8 mouse cellular contexts compared by ENCODE assay signal in genomic region chr2:145831949-145832835, GRCm38 (mm10).
DNase-seq lines count a peak whose midpoint lies in the region; ATAC-seq lines count a peak whose summit lies in the region.

No protein-coding gene starts in this region.

- peak; percentile 74 for DNase-seq in T-cell, adult 2 months (ENCODE audit: low spot score)
- DNase-seq in embryo, embryonic 10.5 days (ENCODE audit: low spot score) = peak; percentile 77
- peak; percentile 19 for DNase-seq in gastrocnemius, postnatal 10 days
- peak; percentile 32 to 34 for DNase-seq in layer of hippocampus, postnatal 25 days (ENCODE audit: extremely low spot score in 1 of 2, low spot score in 1 of 2)
- DNase-seq in lung, postnatal 14 days = peak; percentile 57
- DNase-seq in ovary, postnatal 36 days (ENCODE audit: low spot score) = peak; percentile 44
- no peak for DNase-seq in B cell, adult 2 months

- 30% methylated on average over 17 of the region's 17 CpGs for WGBS in hindbrain, embryonic 16.5 days

- H3K9me3 ChIP-seq in hindbrain, embryonic 16.5 days (ENCODE audit: control insufficient read depth, low read length) = no peaks in the 10 kb centered on the region

- no peaks in the 10 kb centered on the region for H3K36me3 ChIP-seq in hindbrain, embryonic 16.5 days (ENCODE audit: control insufficient read depth, insufficient read depth, low read length)

- no peaks in the 10 kb centered on the region for H3K27me3 ChIP-seq in hindbrain, embryonic 16.5 days (replicated peaks; ENCODE audit: control insufficient read depth, insufficient read depth, low read length)

- H3K27ac ChIP-seq in hindbrain, embryonic 16.5 days (ENCODE audit: low read depth, low read length) = peak overlapping the region; percentile 81

- peak overlapping the region; percentile 13; the same call in 1 of the 2 replicates for H3K9ac ChIP-seq in hindbrain, embryonic 16.5 days (ENCODE audit: low read depth, low read length)

- H3K4me3 ChIP-seq in hindbrain, embryonic 16.5 days (ENCODE audit: low read length) = peak overlapping the region; percentile 1; the same call in 1 of the 2 replicates

- H3K4me2 ChIP-seq in hindbrain, embryonic 16.5 days (ENCODE audit: low read length) = peak overlapping the region; percentile 10

- peaks cover 12% of the 10 kb centered on the region for H3K4me1 ChIP-seq in hindbrain, embryonic 16.5 days (ENCODE audit: control insufficient read depth, insufficient read depth, low read depth, low read length)

- ATAC-seq in hindbrain, embryonic 16.5 days = peak; percentile 96

Comparison
In these comparisons a context has a peak if more than half of its experiments do, and no peak if none do; other contexts are left out.
1. DNase-seq: peak in T-cell, adult 2 months (single experiment), embryo, embryonic 10.5 days (single experiment), gastrocnemius, postnatal 10 days (single experiment), layer of hippocampus, postnatal 25 days (2 of 2), lung, postnatal 14 days (single experiment) and ovary, postnatal 36 days (single experiment); none in B cell, adult 2 months (0 of 2).